Mouse (Mus musculus) hindbrain, postnatal 0 days (tissue): ENCODE measurements around the gene Nktr. TPM values are rescaled to one million over a fixed set of nuclear protein-coding genes. Genes with fewer than 3 reads are reported as not detected.

ENCODE experiments used
- ATAC-seq: fragments of 200-750 bp; cut with Nextera tagmentation; 2 replicates; pipeline ENCODE4 v1.8.0; 2017; ENCODE audit warnings: mild to moderate bottlenecking, moderate TSS enrichment, moderate library complexity
- DNase-seq: peaks from one replicate; pipeline ENCODE4 v3.0.0-alpha.2; 2015; ENCODE audit warnings: low spot score
- H3K27ac ChIP-seq: fragments of 300-500 bp; sonication (generic); 2 replicates; pipeline ENCODE4 v1.5.1; 2014; ENCODE audit warnings: mild to moderate bottlenecking
- H3K27me3 ChIP-seq: fragments of 300-500 bp; sonication (generic); 2 replicates; pipeline ENCODE4 v1.6.1; 2014; ENCODE audit warnings: low read length, mixed read lengths; ENCODE audit not compliant: insufficient read depth
- H3K36me3 ChIP-seq: fragments of 300-500 bp; sonication (generic); 2 replicates; pipeline ENCODE4 v1.6.1; 2014; ENCODE audit warnings: low read length, mixed read lengths; ENCODE audit not compliant: insufficient read depth
- H3K4me1 ChIP-seq: fragments of 300-500 bp; sonication (generic); 2 replicates; pipeline ENCODE4 v1.6.1; 2014; ENCODE audit warnings: antibody characterized with exemption, low read length, mixed read lengths; ENCODE audit not compliant: insufficient read depth
- H3K4me2 ChIP-seq: fragments of 300-500 bp; sonication (generic); 2 replicates; pipeline ENCODE4 v1.6.1; 2014; ENCODE audit warnings: low read depth, mild to moderate bottlenecking, low read length, moderate library complexity, mixed read lengths
- H3K4me3 ChIP-seq: fragments of 300-500 bp; sonication (generic); 2 replicates; pipeline ENCODE4 v1.5.1; 2014; ENCODE audit warnings: low read length
- H3K9ac ChIP-seq: fragments of 300-500 bp; sonication (generic); replicated peaks from 2 replicates; pipeline ENCODE4 v1.6.1; 2014; ENCODE audit warnings: mild to moderate bottlenecking, low read length, moderate library complexity, mixed read lengths
- H3K9me3 ChIP-seq: fragments of 300-500 bp; sonication (generic); 2 replicates; pipeline ENCODE4 v1.6.1; 2016; ENCODE audit warnings: low read length, mixed read lengths
- CTCF ChIP-seq: IDR thresholded peaks from 2 replicates; pipeline ENCODE4 v1.5.1; 2016; ENCODE audit warnings: antibody characterized with exemption, control low read depth, low read depth
- WGBS: fragments of 180-500 bp; shearing (Covaris S2); extraction: QIAGEN DNeasy Blood & Tissue Kit; methylation state at CpG from one replicate; pipeline ENCODE4 v1.1.7; 2014; 5-methylcytosine and 5-hydroxymethylcytosine counted together
- polyA plus RNA-seq: library from polyadenylated mRNA; unstranded; fragments of >200 nt; fragmentation: Nextera tagmentation; extraction: Ambion mirVana; gene quantifications from 2 replicates; pipeline ENCODE4 v1.2.1, GENCODE M21; 2015
- total RNA-seq: library from RNA; depleted of rRNA; stranded (reverse); fragments of >200 nt; gene quantifications from 2 replicates; pipeline ENCODE4 v1.2.3, GENCODE M21; 2014

Gene Nktr
- total and polyA plus RNA-seq, 2 experiments from 2014 or later = 50.4 to 76.6 TPM

- ATAC-seq = no peak
Observed at GRCm38 (mm10) chr9:121718070-121718705, 781 bp upstream of the Nktr start.

GRCm38 (mm10) chr9:121719347-121720331, 670 bp downstream of the Nktr start:
- ATAC-seq (peak; percentile 71), DNase-seq (peak; percentile 58)
- H3K27me3 ChIP-seq = no peaks in the 10 kb centered on the region
- H3K4me1 ChIP-seq = peaks cover 5% of the 10 kb centered on the region
- TF ChIP-seq CTCF = no peak
- no peaks in the 10 kb centered on the region for H3K9me3 ChIP-seq
- no peaks in the 10 kb centered on the region for H3K36me3 ChIP-seq
- under 1% methylated on average over 66 of the region's 87 CpGs for WGBS
- peak overlapping the region; percentile 95 for H3K9ac ChIP-seq
- H3K4me2 ChIP-seq = peak overlapping the region; percentile 85
- peak overlapping the region; percentile 80 for H3K4me3 ChIP-seq
- peak overlapping the region; percentile 97 for H3K27ac ChIP-seq

More at GRCm38 (mm10) chr9:121718070-121718705, 781 bp upstream of the Nktr start:
- TF ChIP-seq CTCF = no peak
- WGBS = 65% methylated on average over 15 of the region's 15 CpGs
- no peak for DNase-seq
- H3K27me3 ChIP-seq = no peaks in the 10 kb centered on the region
- peak overlapping the region; percentile 85 for H3K4me2 ChIP-seq
- peak overlapping the region; percentile 80 for H3K4me3 ChIP-seq
- H3K27ac ChIP-seq = peak overlapping the region; percentile 97
- no peaks in the 10 kb centered on the region for H3K9me3 ChIP-seq
- peaks cover 5% of the 10 kb centered on the region for H3K4me1 ChIP-seq
- peaks cover 5% of the 10 kb centered on the region for H3K36me3 ChIP-seq
- peak overlapping the region; percentile 95 for H3K9ac ChIP-seq

- Histone ChIP-seq H3K9me3 (no peaks in the 10 kb centered on the region), H3K27me3 (no peaks in the 10 kb centered on the region), H3K4me1 (no peaks in the 10 kb centered on the region), H3K27ac (no peak overlapping the region), H3K4me2 (no peak overlapping the region), H3K4me3 (no peak overlapping the region), H3K9ac (no peak overlapping the region), H3K36me3 (peaks cover 31% of the 10 kb centered on the region)
- TF ChIP-seq CTCF = no peak
- no peak for DNase-seq
- 79% methylated on average over 6 of the region's 6 CpGs for WGBS
- no peak for ATAC-seq
Observed at GRCm38 (mm10) chr9:121740490-121740889, 21.5 kb downstream of the Nktr start.

- no peak overlapping the region for H3K27ac ChIP-seq
- no peak overlapping the region for H3K9ac ChIP-seq
- TF ChIP-seq CTCF = no peak
- no peaks in the 10 kb centered on the region for H3K27me3 ChIP-seq
- no peaks in the 10 kb centered on the region for H3K4me1 ChIP-seq
- no peak for DNase-seq
- no peak overlapping the region for H3K4me2 ChIP-seq
- WGBS = 97% methylated on average over 3 of the region's 3 CpGs
- peaks cover 36% of the 10 kb centered on the region for H3K36me3 ChIP-seq
- H3K9me3 ChIP-seq = no peaks in the 10 kb centered on the region
- H3K4me3 ChIP-seq = no peak overlapping the region
- ATAC-seq = no peak
Observed at GRCm38 (mm10) chr9:121741168-121741567, 22.2 kb downstream of the Nktr start.

- ATAC-seq = no peak
- no peaks in the 10 kb centered on the region for H3K9me3 ChIP-seq
- 92% methylated on average over 8 of the region's 8 CpGs for WGBS
- H3K27me3 ChIP-seq = no peaks in the 10 kb centered on the region
- peaks cover 60% of the 10 kb centered on the region for H3K36me3 ChIP-seq
- no peak overlapping the region for H3K4me3 ChIP-seq
- H3K4me1 ChIP-seq = no peaks in the 10 kb centered on the region
- no peak for TF ChIP-seq CTCF
- no peak for DNase-seq
- no peak overlapping the region for H3K27ac ChIP-seq
- no peak overlapping the region for H3K4me2 ChIP-seq
- H3K9ac ChIP-seq = no peak overlapping the region
Observed at GRCm38 (mm10) chr9:121744051-121744450, 25.1 kb downstream of the Nktr start.

GRCm38 (mm10) chr9:121752774-121753173, 33.8 kb downstream of the Nktr start:
- Histone ChIP-seq H3K27me3 (no peaks in the 10 kb centered on the region), H3K9me3 (no peaks in the 10 kb centered on the region), H3K9ac (no peak overlapping the region), H3K36me3 (peaks cover 72% of the 10 kb centered on the region), H3K27ac (no peak overlapping the region), H3K4me1 (no peaks in the 10 kb centered on the region), H3K4me3 (no peak overlapping the region), H3K4me2 (no peak overlapping the region)
- DNase-seq (no peak), ATAC-seq (no peak)
- 96% methylated on average over 9 of the region's 9 CpGs for WGBS
- TF ChIP-seq CTCF = no peak
